39 mouse cellular contexts compared by ENCODE assay signal in genomic region chr7:142240978-142241377, GRCm38 (mm10). TPM values are rescaled to one million over a fixed set of nuclear protein-coding genes. Genes with fewer than 3 reads are reported as not detected.
"Had no signal": no experiment of that assay in that cellular context is flagged by ENCODE, and none has a peak within 500 bp of the region (broad histone marks: within the 10 kb centered on the region; RNA-seq: fewer than 3 reads in every experiment).

Gm40460 (minus strand) TSS chr7:142241078.

- H3K9ac ChIP-seq: limb, embryonic 12.5 days; limb, embryonic 13.5 days; limb, embryonic 15.5 days; liver, embryonic 12.5 days; liver, embryonic 13.5 days; liver, embryonic 14.5 days; liver, embryonic 15.5 days; liver, postnatal 0 days; lung, embryonic 14.5 days; lung, embryonic 15.5 days; midbrain, embryonic 12.5 days; midbrain, embryonic 13.5 days; midbrain, embryonic 15.5 days; neural tube, embryonic 12.5 days had no signal

- H3K36me3 ChIP-seq: limb, embryonic 10.5 days; limb, embryonic 12.5 days; limb, embryonic 13.5 days; limb, embryonic 15.5 days; liver, embryonic 12.5 days; liver, embryonic 13.5 days; liver, embryonic 15.5 days; lung, embryonic 15.5 days; midbrain, embryonic 10.5 days; midbrain, embryonic 12.5 days; midbrain, embryonic 13.5 days; midbrain, embryonic 15.5 days; neural tube, embryonic 12.5 days had no signal

- ATAC-seq: liver, embryonic 12.5 days; liver, postnatal 0 days; lung, postnatal 0 days; midbrain, embryonic 13.5 days; midbrain, embryonic 15.5 days; midbrain, embryonic 16.5 days had no signal

- H3K27me3 ChIP-seq: limb, embryonic 12.5 days; limb, embryonic 13.5 days; limb, embryonic 15.5 days; liver, embryonic 12.5 days; liver, embryonic 13.5 days; liver, embryonic 15.5 days; lung, embryonic 15.5 days; midbrain, embryonic 12.5 days; midbrain, embryonic 13.5 days; midbrain, embryonic 15.5 days; neural tube, embryonic 12.5 days had no signal

- H3K9me3 ChIP-seq: limb, embryonic 10.5 days; limb, embryonic 15.5 days; liver, embryonic 15.5 days; lung, embryonic 15.5 days; midbrain, embryonic 13.5 days; midbrain, embryonic 15.5 days; neural tube, embryonic 12.5 days had no signal

- H3K4me2 ChIP-seq: limb, embryonic 12.5 days; limb, embryonic 13.5 days; limb, embryonic 15.5 days; liver, embryonic 11.5 days; liver, embryonic 12.5 days; liver, embryonic 13.5 days; liver, embryonic 15.5 days; lung, embryonic 14.5 days; lung, embryonic 15.5 days; midbrain, embryonic 11.5 days; midbrain, embryonic 12.5 days; midbrain, embryonic 13.5 days; midbrain, embryonic 15.5 days; neural tube, embryonic 12.5 days had no signal

- DNase-seq: left cerebral cortex, postnatal 4 days; liver; liver, embryonic 13.5 days; liver, postnatal 0 days; lung, adult 18-20 months; lung, adult 2 months; lung, embryonic 14.5 days; lung, postnatal 10 days; lung, postnatal 14 days; lung, postnatal 36 days; lung, postnatal 4 days; midbrain, embryonic 14.5 days had no signal

- H3K27ac ChIP-seq: limb, embryonic 10.5 days; limb, embryonic 12.5 days; limb, embryonic 13.5 days; limb, embryonic 15.5 days; liver, embryonic 12.5 days; liver, embryonic 13.5 days; liver, embryonic 14.5 days; liver, embryonic 15.5 days; lung, embryonic 15.5 days; macrophage; midbrain, embryonic 10.5 days; midbrain, embryonic 12.5 days; midbrain, embryonic 13.5 days; midbrain, embryonic 15.5 days; neural tube, embryonic 12.5 days had no signal

- H3K4me3 ChIP-seq: limb, embryonic 10.5 days; limb, embryonic 12.5 days; limb, embryonic 13.5 days; limb, embryonic 15.5 days; liver, embryonic 12.5 days; liver, embryonic 13.5 days; liver, embryonic 15.5 days; lung, embryonic 15.5 days; megakaryocyte, embryonic 14.5 days; midbrain, embryonic 10.5 days; midbrain, embryonic 12.5 days; midbrain, embryonic 13.5 days; midbrain, embryonic 15.5 days; myocyte; neural tube, embryonic 12.5 days had no signal

- H3K4me1 ChIP-seq: limb, embryonic 10.5 days; limb, embryonic 12.5 days; limb, embryonic 13.5 days; limb, embryonic 15.5 days; liver, embryonic 12.5 days; liver, embryonic 13.5 days; liver, embryonic 15.5 days; lung, embryonic 15.5 days; megakaryocyte, embryonic 14.5 days; midbrain, embryonic 10.5 days; midbrain, embryonic 12.5 days; midbrain, embryonic 13.5 days; midbrain, embryonic 15.5 days; neural tube, embryonic 12.5 days had no signal

RNA-seq across cellular contexts. Expression of gene Gm40460, which starts in this region (rescaled TPM):
- polyA plus RNA-seq: limb, embryonic 10.5 days; limb, embryonic 11.5 days; limb, embryonic 12.5 days; limb, embryonic 13.5 days; limb, embryonic 14.5 days; limb, embryonic 15.5 days; liver, adult 2 months; liver, embryonic 11.5 days; liver, embryonic 12.5 days; liver, embryonic 13.5 days; liver, embryonic 14.5 days; liver, embryonic 15.5 days; liver, embryonic 16.5 days; liver, postnatal 0 days; lung, adult 2 months; lung, embryonic 14.5 days; lung, embryonic 15.5 days; lung, embryonic 16.5 days; lung, postnatal 0 days; macrophage; midbrain, embryonic 10.5 days; midbrain, embryonic 11.5 days; midbrain, embryonic 12.5 days; midbrain, embryonic 13.5 days; midbrain, embryonic 14.5 days; midbrain, embryonic 15.5 days; midbrain, embryonic 16.5 days; midbrain, postnatal 0 days; myocyte; neural tube, embryonic 11.5 days; neural tube, embryonic 12.5 days had no signal
